Mouse (Mus musculus): ENCODE measurements around the gene Lrfn2. TPM values are rescaled to one million over a fixed set of nuclear protein-coding genes. Genes with fewer than 3 reads are reported as not detected.
A peak's percentile ranks its signal among the peaks of the same experiment; 100 is the strongest.

The Lrfn2 gene
- total RNA-seq, 2 experiments from 2014 or later, result 0.93 to 1.3 TPM

DNA sequence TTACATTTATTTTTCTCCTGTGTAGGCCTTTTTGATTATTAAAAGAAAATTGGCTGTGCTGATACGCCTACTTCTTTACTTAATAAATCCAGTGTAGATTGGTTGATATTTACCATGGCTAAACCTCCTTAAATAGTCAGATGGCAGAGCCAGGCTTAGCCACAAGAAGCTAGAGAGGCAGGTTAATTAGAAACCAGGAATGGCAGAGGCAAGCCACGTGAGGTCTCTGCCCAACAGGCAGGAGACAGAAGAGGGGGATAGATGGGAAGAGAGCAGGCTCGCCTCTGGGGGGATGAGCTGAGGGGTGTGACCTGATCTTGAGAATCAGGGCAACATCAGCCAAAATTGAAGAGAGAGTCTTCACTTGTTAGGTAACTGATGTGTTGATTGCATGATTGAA lies 30.5 kb downstream of the Lrfn2 start:
- DNase-seq (ENCODE audit: low spot score in 2 of 2), result no peak

GRCm38 (mm10) chr17:48963740-48964139 lies 31.6 kb downstream of the Lrfn2 start:
- no peak for DNase-seq (ENCODE audit: low spot score in 2 of 2)

DNA sequence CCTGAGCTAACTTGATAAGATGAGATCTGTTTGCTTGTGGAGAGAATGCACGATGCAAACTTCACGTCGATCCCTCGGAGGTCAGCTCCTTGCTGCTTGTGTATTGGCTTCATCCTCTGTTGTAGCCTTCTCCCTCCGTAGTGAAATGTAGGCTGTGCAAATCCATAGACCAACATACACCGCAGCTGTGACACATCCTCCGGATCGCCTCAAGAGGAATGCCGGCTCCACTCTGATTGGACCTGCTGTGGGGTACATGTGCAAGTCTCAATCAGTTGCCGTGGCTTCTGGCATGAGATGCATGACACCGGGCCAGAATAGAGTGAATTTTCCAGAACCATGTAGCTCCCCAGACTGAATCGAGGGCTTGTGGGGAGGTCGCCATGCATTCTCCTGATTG lies 36.1 kb downstream of the Lrfn2 start:
- DNase-seq (ENCODE audit: low spot score in 2 of 2), result no peak

GRCm38 (mm10) chr17:48971296-48971695 lies 39.1 kb downstream of the Lrfn2 start:
- DNase-seq (ENCODE audit: low spot score in 2 of 2), result no peak

GRCm38 (mm10) chr17:48972866-48973265 lies 40.7 kb downstream of the Lrfn2 start:
- DNase-seq (ENCODE audit: low spot score in 2 of 2), result no peak

GRCm38 (mm10) chr17:48973394-48973793 lies 41.2 kb downstream of the Lrfn2 start:
- DNase-seq (ENCODE audit: low spot score in 2 of 2), result no peak

- DNase-seq (ENCODE audit: low spot score in 2 of 2), result no peak
Measured at GRCm38 (mm10) chr17:48975055-48975454, 42.9 kb downstream of the Lrfn2 start.

DNA sequence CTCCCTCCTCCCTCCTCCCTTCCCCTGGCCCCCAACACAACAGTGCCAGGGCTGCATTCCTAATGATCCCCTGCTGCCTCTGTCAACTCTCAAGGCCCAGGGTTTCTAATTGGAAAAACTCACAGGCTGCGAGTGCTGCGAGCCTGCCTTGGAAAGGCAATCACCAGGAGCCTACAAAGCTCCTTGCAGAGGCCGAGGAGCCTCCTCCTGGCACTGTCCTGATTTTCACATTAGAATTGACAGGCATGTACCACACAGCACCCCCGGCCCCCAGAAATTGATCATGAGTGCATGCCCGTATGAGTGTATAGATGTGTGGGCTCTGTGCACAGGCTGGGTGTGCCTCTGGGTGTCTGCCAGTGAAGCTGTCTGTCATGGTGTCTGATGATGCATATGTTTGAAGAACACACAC lies 44.4 kb downstream of the Lrfn2 start:
- DNase-seq (ENCODE audit: low spot score in 2 of 2), result no peak

GRCm38 (mm10) chr17:48995256-48995993 lies 63.2 kb downstream of the Lrfn2 start:
- no peak for DNase-seq (ENCODE audit: low spot score in 2 of 2)

DNA sequence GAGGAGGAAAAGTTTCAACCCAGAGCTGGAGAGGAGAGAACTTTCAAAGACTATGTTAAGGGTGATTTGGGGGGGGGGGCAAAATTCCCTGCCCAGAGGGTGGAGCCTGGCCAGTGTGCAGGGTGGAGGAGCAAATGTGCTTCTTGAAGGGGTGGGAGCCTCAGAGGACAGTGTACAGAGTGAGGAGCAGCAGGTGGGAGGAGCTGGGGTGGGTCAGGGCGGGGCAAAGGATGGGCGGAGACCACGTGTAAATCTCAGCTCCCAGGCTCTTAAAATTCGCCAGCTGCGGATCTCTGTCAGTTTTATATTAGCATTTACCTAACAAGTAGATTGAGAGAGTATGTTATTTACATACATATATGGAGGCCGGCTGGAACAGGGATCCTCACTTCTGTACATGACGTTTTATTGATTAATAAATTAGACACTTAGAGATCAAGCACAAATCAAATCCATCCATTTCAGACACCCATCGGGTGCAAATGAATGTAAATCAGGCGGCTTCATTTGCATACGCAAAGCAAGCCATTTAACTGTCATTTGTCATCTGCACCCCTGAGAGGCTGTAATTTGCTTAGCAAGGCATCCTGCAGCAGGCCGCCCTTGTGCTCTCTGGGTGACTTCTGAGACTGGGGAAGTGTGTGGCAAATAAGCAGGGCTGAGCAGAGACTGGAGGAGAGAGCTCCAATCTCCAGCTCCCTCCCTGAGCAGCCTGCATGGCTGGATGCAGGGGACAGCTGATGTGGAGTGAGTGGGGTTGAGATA lies 67.5 kb downstream of the Lrfn2 start:
- no peak for DNase-seq (ENCODE audit: low spot score in 2 of 2)

DNA sequence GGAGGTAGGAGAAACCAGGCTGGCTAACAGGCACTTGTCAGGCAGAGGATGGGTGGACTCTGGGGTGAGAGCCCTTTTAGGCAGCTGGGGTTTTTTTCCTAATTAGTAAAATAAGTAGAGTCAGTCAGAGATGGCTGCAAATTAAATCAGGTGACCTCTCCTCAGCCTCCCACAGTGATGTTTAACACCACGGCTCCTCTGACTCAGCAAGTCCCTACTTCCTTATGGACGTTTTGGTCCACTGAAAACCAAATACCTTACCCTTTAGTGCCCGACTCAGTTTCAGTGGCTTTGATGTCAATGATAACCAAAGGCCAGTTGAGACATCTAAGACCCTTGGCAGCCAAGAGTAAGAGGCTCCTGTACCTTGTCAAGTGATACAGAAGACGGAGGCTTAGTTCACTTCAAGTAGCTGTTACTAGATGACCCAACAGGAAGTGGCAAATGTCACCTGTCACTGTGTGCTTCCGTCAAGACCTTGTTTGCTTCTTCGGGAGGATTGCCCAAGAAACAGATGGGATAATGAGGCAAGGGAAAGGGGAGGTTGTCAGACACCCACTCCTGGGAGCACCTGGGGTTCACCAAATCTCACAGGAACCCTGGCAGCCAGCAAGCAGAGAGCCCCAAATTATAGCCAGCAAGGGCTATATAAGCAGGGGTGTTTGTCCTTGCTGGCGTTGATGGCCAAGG lies 77.3 kb downstream of the Lrfn2 start:
- no peak for DNase-seq (ENCODE audit: low spot score in 2 of 2)

GRCm38 (mm10) chr17:49013876-49014600 lies 81.9 kb downstream of the Lrfn2 start:
- DNase-seq (ENCODE audit: low spot score in 2 of 2), result no peak

GRCm38 (mm10) chr17:49015368-49015767 lies 83.2 kb downstream of the Lrfn2 start:
- no peak for DNase-seq (ENCODE audit: low spot score in 2 of 2)

DNA sequence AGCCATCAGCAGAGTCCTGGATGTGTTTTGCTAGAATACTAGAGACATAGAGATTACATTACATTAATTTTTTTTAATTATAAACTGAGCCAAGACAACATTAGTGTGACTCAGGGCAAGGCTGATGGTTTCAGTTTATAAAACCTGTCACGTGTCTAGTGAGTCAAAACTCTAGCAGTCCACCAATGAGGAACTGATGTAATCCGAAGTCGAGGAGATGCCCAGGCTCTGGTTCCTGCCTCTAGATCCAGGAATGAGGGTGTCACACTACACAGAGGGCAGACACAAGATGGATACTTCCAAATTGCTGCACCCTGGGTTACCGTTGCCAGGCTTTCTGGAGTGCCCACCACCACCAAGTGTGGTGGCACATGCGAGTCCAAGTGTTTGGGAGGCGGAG lies 84.0 kb downstream of the Lrfn2 start:
- no peak for DNase-seq (ENCODE audit: low spot score in 2 of 2)

DNA sequence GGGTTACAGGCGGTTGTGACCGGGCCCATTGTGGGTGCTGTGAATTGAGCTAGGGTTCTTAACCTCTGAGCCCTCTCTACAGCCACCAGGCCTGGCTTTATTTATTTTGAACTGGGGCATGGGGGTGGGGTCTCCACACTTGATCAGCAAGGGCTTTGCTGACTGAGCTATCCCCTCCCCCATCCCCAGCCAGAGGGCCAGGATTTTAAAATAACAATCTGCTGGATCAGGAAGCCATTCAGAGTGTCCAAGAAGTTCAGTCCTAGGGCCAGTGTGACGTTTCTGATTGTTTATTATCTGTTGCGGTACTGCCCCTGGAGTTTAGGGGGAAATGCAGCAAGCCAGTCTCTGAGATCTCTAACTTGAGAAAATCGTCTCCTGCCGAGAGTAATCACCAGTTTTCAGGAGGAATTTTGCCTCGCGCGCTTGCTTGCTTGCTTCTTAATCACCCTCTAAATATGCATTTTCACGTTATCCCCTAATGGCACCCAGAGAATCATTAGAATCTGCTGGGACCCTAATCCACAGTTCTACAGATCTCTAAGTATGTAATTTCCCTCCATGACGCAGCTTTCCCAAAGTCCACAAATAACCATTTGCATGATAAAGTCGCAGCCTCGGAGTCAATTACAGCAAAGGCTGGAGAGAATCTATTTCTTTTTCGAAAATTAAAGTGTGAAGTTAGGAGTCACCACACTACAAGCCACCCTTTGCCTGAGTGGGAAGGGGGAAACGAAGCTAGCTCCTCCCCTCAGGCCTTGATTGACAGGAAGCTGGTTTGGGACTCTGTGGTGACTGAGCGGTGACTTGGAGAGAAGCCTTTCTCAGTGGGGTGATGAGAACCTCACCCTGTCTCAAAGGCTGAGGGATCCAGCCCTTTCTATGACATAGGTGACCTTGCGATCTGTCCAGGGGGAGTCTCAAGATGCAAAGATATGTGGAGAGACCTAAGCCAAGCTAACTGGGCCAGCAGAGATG lies 85.5 kb downstream of the Lrfn2 start:
- DNase-seq (ENCODE audit: low spot score in 2 of 2), result no peak

- no peak for DNase-seq (ENCODE audit: low spot score in 2 of 2)
Measured at GRCm38 (mm10) chr17:49018774-49019488, 86.8 kb downstream of the Lrfn2 start.

DNA sequence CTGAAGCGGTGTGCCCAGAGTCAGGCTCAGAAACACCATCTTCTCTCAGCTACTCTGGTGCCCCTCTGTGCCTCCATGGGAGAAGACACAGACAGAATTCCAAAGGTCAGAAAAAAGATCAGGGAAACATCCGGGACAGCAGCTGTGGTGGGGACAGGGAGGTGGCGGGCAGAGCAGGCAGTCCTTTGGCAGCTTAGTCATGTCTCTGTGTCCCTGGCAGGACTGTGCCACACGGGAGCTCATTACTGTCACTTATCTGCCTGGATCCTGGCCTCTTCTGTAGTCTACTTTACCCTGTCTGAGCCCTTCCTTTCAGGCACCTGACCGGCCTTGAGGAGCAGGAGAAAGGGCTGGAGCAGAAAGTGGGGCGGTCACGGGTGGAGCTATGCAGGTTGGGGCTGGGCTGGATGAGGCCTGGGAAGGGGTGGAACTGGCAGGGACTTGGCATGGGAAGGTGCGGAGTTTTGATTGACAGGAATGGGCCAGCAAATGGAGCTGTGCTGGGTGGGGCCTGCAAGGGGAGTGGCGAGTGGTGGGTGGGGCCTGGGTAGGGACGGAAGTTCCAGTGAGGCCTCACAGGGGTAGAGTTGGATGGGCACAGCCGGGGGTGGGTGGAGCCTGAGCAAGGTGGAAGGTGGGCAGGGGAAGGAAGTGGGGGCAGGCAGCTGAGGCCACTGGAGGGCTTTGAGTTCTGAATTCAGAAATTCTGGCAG lies 97.5 kb downstream of the Lrfn2 start:
- peak; percentile 25 to 44 for DNase-seq (ENCODE audit: low spot score in 2 of 2)

- no peak for DNase-seq (ENCODE audit: low spot score in 2 of 2)
Measured at GRCm38 (mm10) chr17:49030269-49030615, 98.1 kb downstream of the Lrfn2 start.

- no peak for DNase-seq (ENCODE audit: low spot score in 2 of 2)
Measured at GRCm38 (mm10) chr17:49030841-49031240, 98.7 kb downstream of the Lrfn2 start.
